ENCODE assay signal across 29 mouse cellular contexts in genomic region chrX:100599755-100600154, GRCm38 (mm10). TPM values are rescaled to one million over a fixed set of nuclear protein-coding genes. Genes with fewer than 3 reads are reported as not detected.
DNase-seq lines count a peak whose midpoint lies in the region; ATAC-seq lines count a peak whose summit lies in the region.
"Had no signal": no experiment of that assay in that cellular context is flagged by ENCODE, and none has a peak within 500 bp of the region (broad histone marks: within the 10 kb centered on the region; RNA-seq: fewer than 3 reads in every experiment).

No protein-coding gene starts in this region.

- peak; percentile 28 to 39 for DNase-seq in frontal cortex, postnatal 36 days (ENCODE audit: low spot score in 2 of 2)
- no peak for DNase-seq in frontal cortex, postnatal 14 days (ENCODE audit: low spot score in 2 of 2)
- DNase-seq in left cerebral cortex, adult 18-20 months (ENCODE audit: low spot score in 2 of 2) = peak; percentile 5 to 24
- no peak for DNase-seq in left cerebral cortex, postnatal 10 days (ENCODE audit: extremely low spot score in 1 of 2, low spot score in 2 of 2)
- DNase-seq in left cerebral cortex, adult 9 months (ENCODE audit: low spot score in 2 of 2) = peak; percentile 30 to 34
- DNase-seq in telencephalon, adult 2 months (ENCODE audit: low read depth, low spot score) = peak; percentile 51
- DNase-seq: adrenal gland, postnatal 25 days; cerebellum, adult 9-10 months; heart, postnatal 36 days; kidney, adult 2 months; kidney, postnatal 25 days; lung, embryonic 14.5 days; midbrain, embryonic 14.5 days had no signal

- H3K27ac ChIP-seq in kidney, embryonic 16.5 days (ENCODE audit: low read length) = no peak overlapping the region
- H3K27ac ChIP-seq: heart, embryonic 15.5 days; hindbrain, embryonic 14.5 days; limb, embryonic 15.5 days; liver, embryonic 14.5 days; stomach, postnatal 0 days had no signal

- no peak overlapping the region for H3K4me2 ChIP-seq in kidney, embryonic 16.5 days (replicated peaks; ENCODE audit: low read depth, low read length)
- H3K4me2 ChIP-seq: heart, embryonic 15.5 days; hindbrain, embryonic 14.5 days; limb, embryonic 15.5 days; lung, embryonic 14.5 days had no signal

- ATAC-seq in kidney, embryonic 16.5 days (ENCODE audit: low FRiP score, low TSS enrichment) = no peak
- ATAC-seq: CD4-positive, CD25-positive, alpha-beta regulatory T cell, adult 4 months; forebrain, embryonic 14.5 days; inflammation-experienced regulatory T-cells, adult 6 months had no signal

- intact Hi-C loops in left cerebral cortex, postnatal 10 days (cut with DNase I) = no loop called here

- H3K36me3 ChIP-seq in kidney, embryonic 16.5 days (ENCODE audit: insufficient read depth, low read length) = no peaks in the 10 kb centered on the region
- H3K36me3 ChIP-seq: heart, embryonic 15.5 days; limb, embryonic 15.5 days had no signal

- peaks cover 16% of the 10 kb centered on the region; the same call in 1 of the 2 replicates for H3K27me3 ChIP-seq in kidney, embryonic 16.5 days (ENCODE audit: insufficient read depth, low read length)
- H3K27me3 ChIP-seq: heart, embryonic 15.5 days had no signal

- WGBS in kidney, embryonic 16.5 days = 68% methylated on average over 4 of the region's 4 CpGs

- H3K4me3 ChIP-seq in kidney, embryonic 16.5 days (ENCODE audit: low read length) = no peak overlapping the region
- H3K4me3 ChIP-seq: heart, embryonic 15.5 days; limb, embryonic 15.5 days had no signal

- no peaks in the 10 kb centered on the region for H3K4me1 ChIP-seq in kidney, embryonic 16.5 days (ENCODE audit: insufficient read depth, low read length)
- H3K4me1 ChIP-seq: heart, embryonic 15.5 days; limb, embryonic 15.5 days had no signal

- no peak overlapping the region for H3K9ac ChIP-seq in kidney, embryonic 16.5 days (replicated peaks; ENCODE audit: low read length)
- H3K9ac ChIP-seq: heart, embryonic 15.5 days; hindbrain, embryonic 14.5 days; limb, embryonic 15.5 days; liver, embryonic 14.5 days; lung, embryonic 14.5 days had no signal

- H3K9me3 ChIP-seq in kidney, embryonic 16.5 days (ENCODE audit: low read length) = no peaks in the 10 kb centered on the region
- H3K9me3 ChIP-seq: heart, embryonic 15.5 days; limb, embryonic 15.5 days had no signal

RNA-seq across cellular contexts. Expression of gene P2ry4, which starts 5.1 kb away (rescaled TPM):
- not detected for total RNA-seq in left cerebral cortex, adult 18-20 months (2021)
- under 1 TPM in 1 of 2 experiments, not detected in 1; 0.10 TPM for total RNA-seq in left cerebral cortex, postnatal 10 days (2021)
- polyA plus RNA-seq in kidney, embryonic 16.5 days (2015; fragmentation: Nextera tagmentation; extraction: Ambion mirVana) = not detected in 2 replicates
- total RNA-seq: adrenal gland, postnatal 25 days; gastrocnemius, adult 8-10 months; heart, postnatal 36 days; left cerebral cortex, adult 8-10 months; megakaryocyte-erythroid progenitor cell, adult 5-6 weeks had no signal
- polyA plus RNA-seq: forebrain, embryonic 14.5 days; heart, embryonic 15.5 days; hindbrain, embryonic 14.5 days; kidney, adult 2 months; lung, embryonic 14.5 days; midbrain, embryonic 14.5 days; neural tube, embryonic 11.5 days; thymus, postnatal 0 days had no signal

RNA-seq across cellular contexts. Expression of gene Arr3, which starts 5.5 kb away (rescaled TPM):
- 1 to 10 TPM; 1.4 to 1.5 TPM for total RNA-seq in left cerebral cortex, adult 18-20 months (2021)
- total RNA-seq in left cerebral cortex, postnatal 10 days (2021) = under 1 TPM in 1 of 2 experiments, not detected in 1; 0.36 TPM
- not detected in 2 replicates for polyA plus RNA-seq in kidney, embryonic 16.5 days (2015; fragmentation: Nextera tagmentation; extraction: Ambion mirVana)
- total RNA-seq: adrenal gland, postnatal 25 days; gastrocnemius, adult 8-10 months; heart, postnatal 36 days; megakaryocyte-erythroid progenitor cell, adult 5-6 weeks had no signal
- polyA plus RNA-seq: CD4-positive, CD25-positive, alpha-beta regulatory T cell, adult 4 months; embryonic facial prominence, embryonic 14.5 days; forebrain, embryonic 14.5 days; gonadal fat pad, adult 2 months; hindbrain, embryonic 14.5 days; inflammation-experienced regulatory T-cells, adult 6 months; kidney, adult 2 months; limb, embryonic 15.5 days; liver, embryonic 14.5 days; lung, embryonic 14.5 days; midbrain, embryonic 14.5 days; neural tube, embryonic 11.5 days; stomach, postnatal 0 days; thymus, postnatal 0 days had no signal

RNA-seq across cellular contexts. Expression of gene Kif4, which starts 25.8 kb away (rescaled TPM):
- 1 to 10 TPM in 1 of 2 experiments, under 1 TPM in 1; 0.89 to 1.0 TPM for total RNA-seq in left cerebral cortex, adult 18-20 months (2021)
- 1 to 10 TPM; 2.5 to 3.4 TPM for total RNA-seq in left cerebral cortex, postnatal 10 days (2021)
- 30.5 and 32.0 TPM in 2 replicates for polyA plus RNA-seq in kidney, embryonic 16.5 days (2015; fragmentation: Nextera tagmentation; extraction: Ambion mirVana)

RNA-seq across cellular contexts. Expression of gene Pdzd11, which starts 26.6 kb away (rescaled TPM):
- total RNA-seq in left cerebral cortex, adult 18-20 months (2021) = 10 to 100 TPM; 40.1 to 42.9 TPM
- total RNA-seq in left cerebral cortex, postnatal 10 days (2021) = 10 to 100 TPM; 29.6 to 37.0 TPM
- 106 and 115 TPM in 2 replicates for polyA plus RNA-seq in kidney, embryonic 16.5 days (2015; fragmentation: Nextera tagmentation; extraction: Ambion mirVana)

RNA-seq across cellular contexts. Expression of gene Awat1, which starts 27.7 kb away (rescaled TPM):
- total RNA-seq in left cerebral cortex, adult 18-20 months (2021) = not detected
- total RNA-seq in left cerebral cortex, postnatal 10 days (2021) = not detected
- polyA plus RNA-seq in kidney, embryonic 16.5 days (2015; fragmentation: Nextera tagmentation; extraction: Ambion mirVana) = not detected in 2 replicates
- total RNA-seq: adrenal gland, postnatal 25 days; gastrocnemius, adult 8-10 months; heart, postnatal 36 days; left cerebral cortex, adult 8-10 months; megakaryocyte-erythroid progenitor cell, adult 5-6 weeks had no signal
- polyA plus RNA-seq: CD4-positive, CD25-positive, alpha-beta regulatory T cell, adult 4 months; embryonic facial prominence, embryonic 14.5 days; forebrain, embryonic 14.5 days; gonadal fat pad, adult 2 months; heart, embryonic 15.5 days; hindbrain, embryonic 14.5 days; inflammation-experienced regulatory T-cells, adult 6 months; kidney, adult 2 months; limb, embryonic 15.5 days; lung, embryonic 14.5 days; midbrain, embryonic 14.5 days; neural tube, embryonic 11.5 days; stomach, postnatal 0 days; thymus, postnatal 0 days had no signal

Comparison
In these comparisons a context has a peak if more than half of its experiments do, and no peak if none do; other contexts are left out.
1. DNase-seq: peak in frontal cortex, postnatal 36 days (2 of 2), left cerebral cortex, adult 18-20 months (2 of 2), left cerebral cortex, adult 9 months (2 of 2) and telencephalon, adult 2 months (single experiment); none in frontal cortex, postnatal 14 days (0 of 2) and left cerebral cortex, postnatal 10 days (0 of 2).